Mouse (Mus musculus) gastrocnemius, adult 18-20 months (tissue): ENCODE results near the gene Gm49405. TPM values are rescaled to one million over a fixed set of nuclear protein-coding genes. Genes with fewer than 3 reads are reported as not detected.
"Not testable (repeated sequence)": the region's sequence is repeated elsewhere in the genome, so short reads cannot be mapped to it uniquely, and the experiment has no call there.

Source experiments
- DNase-seq: peaks from one replicate; pipeline ENCODE4 v3.0.0; 2021; ENCODE audit warnings: low spot score
- long read RNA-seq, 2 experiments: library from polyadenylated mRNA; stranded (forward); transcript quantifications; one replicate each; pipeline ENCODE4 v2.0.0; 2021
- total RNA-seq, 2 experiments: library from RNA; stranded (reverse); gene quantifications; 2 replicates each; pipeline ENCODE4 v1.2.3; 2021

Gene Gm49405
- total RNA-seq, result under 1 TPM; 0.14 to 0.40 TPM
- long read RNA-seq, experiment 1, result 0 reads
- long read RNA-seq, experiment 2, result 0 reads

- peak; percentile 98 for DNase-seq
Measured at GRCm38 (mm10) chr19:4000119-4000900, at the start of gene Gm49405, which contains the start of gene Nudt8. Gm49405 (plus strand) TSS chr19:4000626. Nudt8 (plus strand) TSS chr19:4000580.

- DNase-seq, result no peak
Measured at GRCm38 (mm10) chr19:3951461-3951860, 49.0 kb upstream of the Gm49405 start.

- DNase-seq, result no peak
Measured at GRCm38 (mm10) chr19:3952099-3952498, 48.3 kb upstream of the Gm49405 start.

GRCm38 (mm10) chr19:3955033-3955432 is 45.4 kb upstream of the Gm49405 start:
- no peak for DNase-seq

GRCm38 (mm10) chr19:3955804-3956203 is 44.6 kb upstream of the Gm49405 start:
- DNase-seq, result no peak

- not testable (repeated sequence) for DNase-seq
Measured at GRCm38 (mm10) chr19:3957296-3958036, 43.0 kb upstream of the Gm49405 start.

- DNase-seq, result no peak
Measured at GRCm38 (mm10) chr19:3958470-3958869, 42.0 kb upstream of the Gm49405 start, which contains the start of gene Aldh3b3. Aldh3b3 (plus strand) TSS chr19:3958645.

- no peak for DNase-seq
Measured at GRCm38 (mm10) chr19:3959030-3959429, 41.4 kb upstream of the Gm49405 start.

- no peak for DNase-seq
Measured at GRCm38 (mm10) chr19:3960211-3960610, 40.2 kb upstream of the Gm49405 start.

- not testable (repeated sequence) for DNase-seq
Measured at GRCm38 (mm10) chr19:3961805-3962204, 38.6 kb upstream of the Gm49405 start.

GRCm38 (mm10) chr19:3962469-3962868 is 38.0 kb upstream of the Gm49405 start:
- no peak for DNase-seq

- DNase-seq, result no peak
Measured at GRCm38 (mm10) chr19:3964030-3964429, 36.4 kb upstream of the Gm49405 start.

- DNase-seq, result no peak
Measured at GRCm38 (mm10) chr19:3966330-3967075, 33.9 kb upstream of the Gm49405 start.

GRCm38 (mm10) chr19:3967258-3967657 is 33.2 kb upstream of the Gm49405 start:
- DNase-seq, result no peak

GRCm38 (mm10) chr19:3972229-3972628 is 28.2 kb upstream of the Gm49405 start, which contains the start of gene Aldh3b2:
Aldh3b2 (plus strand) TSS chr19:3972328.
- no peak for DNase-seq

- DNase-seq, result not testable (repeated sequence)
Measured at GRCm38 (mm10) chr19:3974608-3975007, 25.8 kb upstream of the Gm49405 start.

GRCm38 (mm10) chr19:3975866-3976265 is 24.6 kb upstream of the Gm49405 start:
- no peak for DNase-seq

- peak; percentile 87 for DNase-seq
Measured at GRCm38 (mm10) chr19:3980309-3980708, 20.1 kb upstream of the Gm49405 start.

- DNase-seq, result no peak
Measured at GRCm38 (mm10) chr19:3980917-3981316, 19.5 kb upstream of the Gm49405 start.

GRCm38 (mm10) chr19:3983527-3984200 is 16.8 kb upstream of the Gm49405 start:
- DNase-seq, result no peak

GRCm38 (mm10) chr19:3985261-3985681 is 15.2 kb upstream of the Gm49405 start:
- no peak for DNase-seq
